Mouse (Mus musculus): ENCODE measurements around the gene Catsper3.

GRCm38 (mm10) chr13:55847805-55848204 lies 63.4 kb downstream of the Catsper3 start:
- no peak for TF ChIP-seq POLR2A (IDR thresholded peaks at IDR 0.05; ENCODE audit: insufficient read length, low read depth)
- no peak for TF ChIP-seq E2F4 (IDR thresholded peaks at IDR 0.05; ENCODE audit: insufficient read depth)
- no peak for TF ChIP-seq MYOD1 (IDR thresholded peaks at IDR 0.05; ENCODE audit: control insufficient read depth in 1 of 3, insufficient read length in 2 of 3, low read depth in 2 of 3)

All from myocyte (in vitro differentiated cells).